Mouse (Mus musculus): ENCODE results near the gene Majin. TPM values are rescaled to one million over a fixed set of nuclear protein-coding genes. Genes with fewer than 3 reads are reported as not detected.
A peak's percentile ranks its signal among the peaks of the same experiment; 100 is the strongest.

Gene Majin
- polyA plus RNA-seq, 1 experiment from 2014 or later: not detected

GRCm38 (mm10) chr19:6265727-6266182 is 81.6 kb downstream of the Majin start:
- Histone ChIP-seq H3K4me3 (no peak overlapping the region), H3K9me3 (replicated peaks) (peaks cover 3% of the 10 kb centered on the region; the same call in 1 of the 2 replicates), H3K4me2 (0 out of 2 replicates have a peak overlapping the region, but pooled peaks have one; percentile 54), H3K27me3 (replicated peaks) (no peaks in the 10 kb centered on the region), H3K9ac (no peak overlapping the region), H3K36me3 (peaks cover 14% of the 10 kb centered on the region), H3K4me1 (peaks cover 25% of the 10 kb centered on the region), H3K27ac (no peak overlapping the region)
- WGBS (ENCODE audit: insufficient replicate concordance): 63% methylated on average over 6 of the region's 6 CpGs
- ATAC-seq: no peak

- no peak overlapping the region for H3K9ac ChIP-seq
- 61% methylated on average over 11 of the region's 11 CpGs for WGBS (ENCODE audit: insufficient replicate concordance)
- H3K36me3 ChIP-seq: no peaks in the 10 kb centered on the region
- no peak overlapping the region for H3K4me3 ChIP-seq
- peaks cover 32% of the 10 kb centered on the region for H3K4me1 ChIP-seq
- 0 out of 2 replicates have a peak, but pooled peaks cover 3% of the 10 kb centered on the region for H3K27me3 ChIP-seq (replicated peaks)
- no peak for ATAC-seq
- H3K27ac ChIP-seq: no peak overlapping the region
- no peaks in the 10 kb centered on the region for H3K9me3 ChIP-seq (replicated peaks)
- no peak overlapping the region for H3K4me2 ChIP-seq
These were observed 83.3 kb downstream of the Majin start for GRCm38 (mm10) chr19:6267306-6268169.

GRCm38 (mm10) chr19:6268170-6268528 is 84.0 kb downstream of the Majin start:
- 13% methylated on average over 8 of the region's 8 CpGs for WGBS (ENCODE audit: insufficient replicate concordance)
- H3K27me3 ChIP-seq (replicated peaks): 0 out of 2 replicates have a peak, but pooled peaks cover 3% of the 10 kb centered on the region

GRCm38 (mm10) chr19:6268670-6269132 is 84.5 kb downstream of the Majin start:
- 70% methylated on average over 7 of the region's 7 CpGs for WGBS (ENCODE audit: insufficient replicate concordance)
- ATAC-seq: no peak
- peaks cover 35% of the 10 kb centered on the region for H3K4me1 ChIP-seq

More at GRCm38 (mm10) chr19:6268170-6268528, 84.0 kb downstream of the Majin start:
- ATAC-seq: peak; percentile 50; the same call in 1 of the 2 replicates
- Histone ChIP-seq H3K4me3 (no peak overlapping the region), H3K4me2 (no peak overlapping the region), H3K36me3 (no peaks in the 10 kb centered on the region), H3K9ac (no peak overlapping the region), H3K9me3 (replicated peaks) (no peaks in the 10 kb centered on the region), H3K4me1 (peaks cover 32% of the 10 kb centered on the region), H3K27ac (no peak overlapping the region)

GRCm38 (mm10) chr19:6269798-6270475 is 85.7 kb downstream of the Majin start:
- 0 out of 2 replicates have a peak, but pooled peaks cover 3% of the 10 kb centered on the region for H3K27me3 ChIP-seq (replicated peaks)
- peaks cover 42% of the 10 kb centered on the region for H3K4me1 ChIP-seq
- H3K4me3 ChIP-seq: no peak overlapping the region
- H3K36me3 ChIP-seq: no peaks in the 10 kb centered on the region
- H3K9me3 ChIP-seq (replicated peaks): no peaks in the 10 kb centered on the region
- ATAC-seq: no peak
- WGBS (ENCODE audit: insufficient replicate concordance): 78% methylated on average over 8 of the region's 8 CpGs
- H3K27ac ChIP-seq: 0 out of 2 replicates have a peak overlapping the region, but pooled peaks have one; percentile 17
- no peak overlapping the region for H3K9ac ChIP-seq
- H3K4me2 ChIP-seq: no peak overlapping the region

More at GRCm38 (mm10) chr19:6268670-6269132, 84.5 kb downstream of the Majin start:
- Histone ChIP-seq H3K4me3 (no peak overlapping the region), H3K4me2 (no peak overlapping the region), H3K27ac (no peak overlapping the region), H3K9me3 (replicated peaks) (no peaks in the 10 kb centered on the region), H3K36me3 (no peaks in the 10 kb centered on the region), H3K27me3 (replicated peaks) (0 out of 2 replicates have a peak, but pooled peaks cover 3% of the 10 kb centered on the region), H3K9ac (no peak overlapping the region)

- WGBS (ENCODE audit: insufficient replicate concordance): 68% methylated on average over 9 of the region's 9 CpGs
- Histone ChIP-seq H3K27me3 (replicated peaks) (0 out of 2 replicates have a peak, but pooled peaks cover 3% of the 10 kb centered on the region), H3K36me3 (no peaks in the 10 kb centered on the region), H3K27ac (no peak overlapping the region), H3K4me2 (no peak overlapping the region), H3K4me3 (no peak overlapping the region), H3K9ac (no peak overlapping the region), H3K4me1 (peaks cover 49% of the 10 kb centered on the region), H3K9me3 (replicated peaks) (no peaks in the 10 kb centered on the region)
- ATAC-seq: no peak
These were observed 86.5 kb downstream of the Majin start for GRCm38 (mm10) chr19:6270661-6271060.

GRCm38 (mm10) chr19:6271206-6271605 is 87.0 kb downstream of the Majin start:
- H3K4me2 ChIP-seq: no peak overlapping the region
- WGBS (ENCODE audit: insufficient replicate concordance): 66% methylated on average over 8 of the region's 8 CpGs
- no peak overlapping the region for H3K27ac ChIP-seq
- H3K36me3 ChIP-seq: no peaks in the 10 kb centered on the region
- no peaks in the 10 kb centered on the region for H3K9me3 ChIP-seq (replicated peaks)
- no peak overlapping the region for H3K9ac ChIP-seq
- no peak overlapping the region for H3K4me3 ChIP-seq
- 0 out of 2 replicates have a peak, but pooled peaks cover 3% of the 10 kb centered on the region for H3K27me3 ChIP-seq (replicated peaks)
- H3K4me1 ChIP-seq: peaks cover 54% of the 10 kb centered on the region
- no peak for ATAC-seq

GRCm38 (mm10) chr19:6272053-6272452 is 87.9 kb downstream of the Majin start:
- Histone ChIP-seq H3K36me3 (no peaks in the 10 kb centered on the region), H3K9ac (no peak overlapping the region), H3K9me3 (replicated peaks) (no peaks in the 10 kb centered on the region), H3K4me3 (no peak overlapping the region), H3K4me1 (peaks cover 54% of the 10 kb centered on the region), H3K27ac (no peak overlapping the region), H3K27me3 (replicated peaks) (0 out of 2 replicates have a peak, but pooled peaks cover 3% of the 10 kb centered on the region), H3K4me2 (no peak overlapping the region)
- no peak for ATAC-seq
- WGBS (ENCODE audit: insufficient replicate concordance): 68% methylated on average over 7 of the region's 7 CpGs

- no peaks in the 10 kb centered on the region for H3K9me3 ChIP-seq (replicated peaks)
- WGBS (ENCODE audit: insufficient replicate concordance): 75% methylated on average over 4 of the region's 4 CpGs
- no peak overlapping the region for H3K27ac ChIP-seq
- peaks cover 57% of the 10 kb centered on the region for H3K4me1 ChIP-seq
- no peak overlapping the region for H3K9ac ChIP-seq
- no peak overlapping the region for H3K4me3 ChIP-seq
- H3K4me2 ChIP-seq: no peak overlapping the region
- 0 out of 2 replicates have a peak, but pooled peaks cover 3% of the 10 kb centered on the region for H3K27me3 ChIP-seq (replicated peaks)
- H3K36me3 ChIP-seq: no peaks in the 10 kb centered on the region
- ATAC-seq: no peak
These were observed 88.5 kb downstream of the Majin start for GRCm38 (mm10) chr19:6272738-6273137.

GRCm38 (mm10) chr19:6273592-6273991 is 89.4 kb downstream of the Majin start:
- Histone ChIP-seq H3K4me2 (no peak overlapping the region), H3K4me1 (peaks cover 57% of the 10 kb centered on the region), H3K9me3 (replicated peaks) (no peaks in the 10 kb centered on the region), H3K27me3 (replicated peaks) (0 out of 2 replicates have a peak, but pooled peaks cover 3% of the 10 kb centered on the region), H3K27ac (peak overlapping the region; percentile 12; the same call in 1 of the 2 replicates), H3K9ac (no peak overlapping the region), H3K4me3 (no peak overlapping the region), H3K36me3 (peaks cover under 1% of the 10 kb centered on the region; the same call in 1 of the 2 replicates)
- no peak for ATAC-seq
- 71% methylated on average over 4 of the region's 4 CpGs for WGBS (ENCODE audit: insufficient replicate concordance)
